Mouse (Mus musculus) urinary bladder, postnatal 4 days (tissue): ENCODE data around the gene Ncan.
A peak's percentile ranks its signal among the peaks of the same experiment; 100 is the strongest.

ENCODE experiments used
- DNase-seq, 2 experiments: peaks; one replicate each; pipeline ENCODE4 v3.0.0; 2021 to 2022; ENCODE audit warnings: low spot score in 2 of 2

Ncan gene

GRCm38 (mm10) chr8:70120667-70121066 is at the start of gene Ncan:
Gene Ncan (minus strand): TSS chr8:70120873.
- peak in 1 of 2 experiments; percentile 33 for DNase-seq

- no peak for DNase-seq
Measured at GRCm38 (mm10) chr8:70170116-70170515, 49.4 kb upstream of the Ncan start.

GRCm38 (mm10) chr8:70166504-70167110 is 45.9 kb upstream of the Ncan start:
- DNase-seq = peak; percentile 57 to 81

GRCm38 (mm10) chr8:70163316-70163715 is 42.6 kb upstream of the Ncan start:
- DNase-seq = no peak

- DNase-seq = no peak
Measured at GRCm38 (mm10) chr8:70160015-70160414, 39.3 kb upstream of the Ncan start.

GRCm38 (mm10) chr8:70159211-70159610 is 38.5 kb upstream of the Ncan start:
- no peak for DNase-seq

- peak; percentile 71 for DNase-seq
Measured at GRCm38 (mm10) chr8:70158069-70158853, 37.6 kb upstream of the Ncan start.

GRCm38 (mm10) chr8:70157240-70157800 is 36.6 kb upstream of the Ncan start:
- DNase-seq = no peak

GRCm38 (mm10) chr8:70152537-70153257 is 32.0 kb upstream of the Ncan start:
- peak; percentile 63 to 76 for DNase-seq

GRCm38 (mm10) chr8:70150158-70150557 is 29.5 kb upstream of the Ncan start:
- DNase-seq = no peak

- DNase-seq = no peak
Measured at GRCm38 (mm10) chr8:70147678-70148607, 27.3 kb upstream of the Ncan start.

GRCm38 (mm10) chr8:70139981-70140380 is 19.3 kb upstream of the Ncan start:
- DNase-seq = no peak

GRCm38 (mm10) chr8:70139026-70139857 is 18.6 kb upstream of the Ncan start, which contains the start of the genes Rfxank, Borcs8 and Mef2b:
Gene Rfxank (minus strand): TSS chr8:70139154.
Gene Borcs8 (plus strand): TSS chr8:70139499.
Gene Mef2b (plus strand): TSS chr8:70139711.
- peak; percentile 98 to 99 for DNase-seq

- no peak for DNase-seq
Measured at GRCm38 (mm10) chr8:70137890-70138289, 17.2 kb upstream of the Ncan start.

- no peak for DNase-seq
Measured at GRCm38 (mm10) chr8:70136591-70136990, 15.9 kb upstream of the Ncan start.

- no peak for DNase-seq
Measured at GRCm38 (mm10) chr8:70134931-70135330, 14.3 kb upstream of the Ncan start.

GRCm38 (mm10) chr8:70134086-70134485 is 13.4 kb upstream of the Ncan start:
- DNase-seq = no peak

- peak; percentile 69 to 77 for DNase-seq
Measured at GRCm38 (mm10) chr8:70131166-70131883, 10.7 kb upstream of the Ncan start, which contains the start of gene Nr2c2ap. Gene Nr2c2ap (plus strand): TSS chr8:70131333.

GRCm38 (mm10) chr8:70130066-70130465 is 9.4 kb upstream of the Ncan start:
- DNase-seq = no peak
